In the genomic region with DNA sequence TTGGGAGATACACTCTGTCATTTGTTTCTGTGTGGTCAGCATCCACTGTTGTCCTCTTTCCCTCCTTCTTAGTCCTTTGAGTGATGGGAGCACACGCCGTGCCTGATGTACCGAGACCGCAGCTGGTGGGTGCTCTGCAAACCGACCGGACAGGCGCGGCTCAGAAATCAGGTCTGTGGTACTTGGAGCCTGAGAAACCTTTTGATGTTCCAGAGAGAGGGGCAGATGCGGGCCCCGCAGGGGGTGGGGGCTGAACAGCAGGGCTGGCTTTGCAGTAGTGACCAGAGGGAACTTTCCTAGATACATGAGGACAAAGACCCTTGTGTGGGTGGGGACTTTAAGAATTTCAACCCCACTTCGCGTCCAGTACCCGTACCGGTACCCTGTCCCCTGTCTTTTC, we compare ENCODE assay signal across 8 mouse cellular contexts. TPM values are rescaled to one million over a fixed set of nuclear protein-coding genes. Genes with fewer than 3 reads are reported as not detected.
A peak's percentile ranks its signal among the peaks of the same experiment; 100 is the strongest.
DNase-seq lines count a peak whose midpoint lies in the region; ATAC-seq lines count a peak whose summit lies in the region.

No protein-coding gene starts in this region.

- H3K4me1 ChIP-seq in embryonic facial prominence, embryonic 12.5 days, result 0 out of 2 replicates have a peak, but pooled peaks cover 6% of the 10 kb centered on the region
- peaks cover 19% of the 10 kb centered on the region for H3K4me1 ChIP-seq in limb, embryonic 10.5 days
- peaks cover 17% of the 10 kb centered on the region for H3K4me1 ChIP-seq in neural tube, embryonic 15.5 days

- no peaks in the 10 kb centered on the region for H3K36me3 ChIP-seq in embryonic facial prominence, embryonic 12.5 days
- H3K36me3 ChIP-seq in limb, embryonic 10.5 days, result no peaks in the 10 kb centered on the region
- H3K36me3 ChIP-seq in neural tube, embryonic 15.5 days, result no peaks in the 10 kb centered on the region

- 7% methylated on average over 14 of the region's 14 CpGs for whole genome bisulfite sequencing in embryonic facial prominence, embryonic 12.5 days
- 19% methylated on average over 14 of the region's 14 CpGs for WGBS in limb, embryonic 10.5 days
- 7% methylated on average over 14 of the region's 14 CpGs for WGBS in neural tube, embryonic 15.5 days

- no peak for ATAC-seq in embryonic facial prominence, embryonic 12.5 days (ENCODE audit: insufficient number of reproducible peaks, insufficient read depth, low FRiP score, low TSS enrichment)
- ATAC-seq in neural tube, embryonic 15.5 days (ENCODE audit: low FRiP score), result 0 out of 2 replicates have a peak, but pooled peaks have one; percentile 30

- peak overlapping the region; percentile 39 for H3K4me3 ChIP-seq in embryonic facial prominence, embryonic 12.5 days
- H3K4me3 ChIP-seq in limb, embryonic 10.5 days, result peak overlapping the region; percentile 59
- H3K4me3 ChIP-seq in neural tube, embryonic 15.5 days (replicated peaks), result peak overlapping the region; percentile 47

- no peak overlapping the region for H3K27ac ChIP-seq in embryonic facial prominence, embryonic 12.5 days
- H3K27ac ChIP-seq in limb, embryonic 10.5 days, result peak overlapping the region; percentile 68
- no peak overlapping the region for H3K27ac ChIP-seq in neural tube, embryonic 15.5 days (replicated peaks)

- intact Hi-C loops in left cerebral cortex, postnatal 4 days (cut with DNase I), result loop anchor here (5.0 to 10.0 kb wide), 3 partner anchors 331 to 589 kb away; partner anchors contain the start of gene Psen2

- peak; percentile 82 for DNase-seq in left cerebral cortex, postnatal 4 days
- DNase-seq in left cerebral cortex, adult 9 months (ENCODE audit: low spot score in 2 of 2), result no peak
- peak; percentile 63 for DNase-seq in limb, embryonic 10.5 days (ENCODE audit: low spot score)
- DNase-seq in gastrocnemius, adult 8-10 months (ENCODE audit: low spot score in 2 of 2), result no peak
- no peak for DNase-seq in ovary, adult 18-20 months (ENCODE audit: low spot score)
- no peak for DNase-seq in adrenal gland, postnatal 36 days

- H3K9me3 ChIP-seq in embryonic facial prominence, embryonic 12.5 days, result no peaks in the 10 kb centered on the region
- no peaks in the 10 kb centered on the region for H3K9me3 ChIP-seq in limb, embryonic 10.5 days (replicated peaks)
- no peaks in the 10 kb centered on the region for H3K9me3 ChIP-seq in neural tube, embryonic 15.5 days (replicated peaks)

- H3K9ac ChIP-seq in embryonic facial prominence, embryonic 12.5 days, result peak overlapping the region; percentile 28; the same call in 1 of the 2 replicates
- peak overlapping the region; percentile 53 for H3K9ac ChIP-seq in neural tube, embryonic 15.5 days (replicated peaks)

- peak overlapping the region; percentile 70 for H3K4me2 ChIP-seq in embryonic facial prominence, embryonic 12.5 days (replicated peaks)
- H3K4me2 ChIP-seq in neural tube, embryonic 15.5 days, result peak overlapping the region; percentile 92

- peaks cover 3% of the 10 kb centered on the region; the same call in 1 of the 2 replicates for H3K27me3 ChIP-seq in embryonic facial prominence, embryonic 12.5 days
- peaks cover 10% of the 10 kb centered on the region for H3K27me3 ChIP-seq in limb, embryonic 10.5 days (ENCODE audit: low read depth, poor library complexity, severe bottlenecking)
- no peaks in the 10 kb centered on the region; the same call in 1 of the 2 replicates for H3K27me3 ChIP-seq in neural tube, embryonic 15.5 days (replicated peaks)

RNA-seq across cellular contexts. Expression of gene Acbd3, which starts 37.5 kb away (rescaled TPM):
- 10 to 100 TPM; 39.4 to 42.5 TPM for total RNA-seq in left cerebral cortex, postnatal 4 days (2021)
- polyA plus RNA-seq in embryonic facial prominence, embryonic 12.5 days (2016; fragmentation: Nextera tagmentation; extraction: Ambion mirVana), result 27.8 and 29.2 TPM in 2 replicates
- polyA plus RNA-seq in limb, embryonic 10.5 days (2016; fragmentation: Nextera tagmentation; extraction: Ambion mirVana), result 17.0 and 19.2 TPM in 2 replicates
- polyA plus RNA-seq in neural tube, embryonic 15.5 days (2015; fragmentation: Nextera tagmentation; extraction: Ambion mirVana), result 23.5 and 24.4 TPM in 2 replicates
- total RNA-seq in gastrocnemius, adult 8-10 months (2022), result 10 to 100 TPM; 10.2 to 15.0 (median 13.6) TPM
- 10 to 100 TPM; 48.6 to 54.3 TPM for total RNA-seq in adrenal gland, postnatal 36 days (2021)

RNA-seq across cellular contexts. Expression of gene H3f3a, which starts 50.4 kb away (rescaled TPM):
- total RNA-seq in left cerebral cortex, postnatal 4 days (2021), result 100 to 1,000 TPM; 848 to 881 TPM
- 3,184 and 3,209 TPM in 2 replicates for polyA plus RNA-seq in embryonic facial prominence, embryonic 12.5 days (2016; fragmentation: Nextera tagmentation; extraction: Ambion mirVana)
- polyA plus RNA-seq in limb, embryonic 10.5 days (2016; fragmentation: Nextera tagmentation; extraction: Ambion mirVana), result 2,611 and 2,929 TPM in 2 replicates
- polyA plus RNA-seq in neural tube, embryonic 15.5 days (2015; fragmentation: Nextera tagmentation; extraction: Ambion mirVana), result 2,562 and 2,745 TPM in 2 replicates
- 100 to 1,000 TPM; 274 to 310 (median 289) TPM for total RNA-seq in gastrocnemius, adult 8-10 months (2022)
- total RNA-seq in adrenal gland, postnatal 36 days (2021), result 100 to 1,000 TPM; 680 to 813 TPM

Comparison
In these comparisons a context has a peak if more than half of its experiments do, and no peak if none do; other contexts are left out.
1. DNase-seq: peak in left cerebral cortex, postnatal 4 days (single experiment) and limb, embryonic 10.5 days (single experiment); none in left cerebral cortex, adult 9 months (0 of 2), gastrocnemius, adult 8-10 months (0 of 2), ovary, adult 18-20 months (single experiment) and adrenal gland, postnatal 36 days (0 of 2).
2. Peak in every context shown above with its lines, with median percentiles within 50 percentile points of each other: H3K4me3 ChIP-seq.